In genomic region chr14:34755731-34756130, GRCm38 (mm10) we compare ENCODE assay signal across 31 mouse cellular contexts.
"Had no signal": no experiment of that assay in that cellular context is flagged by ENCODE, and none has a peak within 500 bp of the region (broad histone marks: within the 10 kb centered on the region; RNA-seq: fewer than 3 reads in every experiment).

No protein-coding gene starts in this region.

- ATAC-seq: liver, embryonic 12.5 days; lung, postnatal 0 days; midbrain, embryonic 13.5 days; midbrain, embryonic 15.5 days; midbrain, embryonic 16.5 days had no signal

- H3K4me2 ChIP-seq: limb, embryonic 12.5 days; limb, embryonic 13.5 days; limb, embryonic 15.5 days; liver, embryonic 12.5 days; liver, embryonic 13.5 days; liver, embryonic 15.5 days; lung, embryonic 14.5 days; lung, embryonic 15.5 days; midbrain, embryonic 11.5 days; midbrain, embryonic 12.5 days; midbrain, embryonic 13.5 days; midbrain, embryonic 15.5 days; neural tube, embryonic 12.5 days; neural tube, embryonic 13.5 days had no signal

- H3K4me3 ChIP-seq: left cerebral cortex, adult 2 months; limb, embryonic 10.5 days; limb, embryonic 12.5 days; limb, embryonic 13.5 days; limb, embryonic 15.5 days; liver, embryonic 12.5 days; liver, embryonic 13.5 days; liver, embryonic 15.5 days; lung, embryonic 15.5 days; megakaryocyte, embryonic 14.5 days; midbrain, embryonic 10.5 days; midbrain, embryonic 12.5 days; midbrain, embryonic 13.5 days; midbrain, embryonic 15.5 days; myocyte; neural tube, embryonic 12.5 days; neural tube, embryonic 13.5 days had no signal

- H3K27me3 ChIP-seq: limb, embryonic 12.5 days; limb, embryonic 13.5 days; limb, embryonic 15.5 days; liver, embryonic 13.5 days; liver, embryonic 15.5 days; lung, embryonic 15.5 days; midbrain, embryonic 12.5 days; midbrain, embryonic 13.5 days; midbrain, embryonic 15.5 days; neural tube, embryonic 12.5 days; neural tube, embryonic 13.5 days had no signal

- H3K4me1 ChIP-seq: limb, embryonic 10.5 days; limb, embryonic 12.5 days; limb, embryonic 13.5 days; limb, embryonic 15.5 days; liver, embryonic 13.5 days; liver, embryonic 15.5 days; lung, embryonic 15.5 days; midbrain, embryonic 10.5 days; midbrain, embryonic 12.5 days; midbrain, embryonic 13.5 days; midbrain, embryonic 15.5 days; neural tube, embryonic 12.5 days; neural tube, embryonic 13.5 days had no signal

- H3K9ac ChIP-seq: limb, embryonic 12.5 days; limb, embryonic 13.5 days; limb, embryonic 15.5 days; liver, embryonic 12.5 days; liver, embryonic 13.5 days; liver, embryonic 14.5 days; liver, embryonic 15.5 days; lung, embryonic 14.5 days; lung, embryonic 15.5 days; midbrain, embryonic 12.5 days; midbrain, embryonic 13.5 days; midbrain, embryonic 15.5 days; neural tube, embryonic 12.5 days; neural tube, embryonic 13.5 days had no signal

- H3K9me3 ChIP-seq: limb, embryonic 10.5 days; limb, embryonic 12.5 days; limb, embryonic 13.5 days; limb, embryonic 15.5 days; liver, embryonic 12.5 days; liver, embryonic 13.5 days; liver, embryonic 15.5 days; lung, embryonic 15.5 days; megakaryocyte, embryonic 14.5 days; midbrain, embryonic 10.5 days; midbrain, embryonic 12.5 days; midbrain, embryonic 13.5 days; midbrain, embryonic 15.5 days; neural tube, embryonic 12.5 days; neural tube, embryonic 13.5 days had no signal

- H3K27ac ChIP-seq: left cerebral cortex, adult 2 months; limb, embryonic 10.5 days; limb, embryonic 12.5 days; limb, embryonic 13.5 days; limb, embryonic 15.5 days; liver, embryonic 12.5 days; liver, embryonic 13.5 days; liver, embryonic 14.5 days; liver, embryonic 15.5 days; lung, embryonic 15.5 days; macrophage; midbrain, embryonic 10.5 days; midbrain, embryonic 12.5 days; midbrain, embryonic 13.5 days; midbrain, embryonic 15.5 days; neural tube, embryonic 12.5 days; neural tube, embryonic 13.5 days had no signal

- DNase-seq: left cerebral cortex, postnatal 4 days; liver, embryonic 13.5 days; lung, adult 18-20 months; lung, adult 2 months; lung, embryonic 14.5 days; lung, postnatal 10 days; lung, postnatal 14 days; lung, postnatal 36 days; lung, postnatal 4 days; midbrain, embryonic 14.5 days had no signal

- H3K36me3 ChIP-seq: limb, embryonic 12.5 days; limb, embryonic 15.5 days; liver, embryonic 12.5 days; liver, embryonic 13.5 days; lung, embryonic 15.5 days; midbrain, embryonic 15.5 days had no signal
